Mouse (Mus musculus) lung, postnatal 0 days (tissue): ENCODE results near the gene Nisch.

ENCODE experiments used
- CTCF ChIP-seq: IDR thresholded peaks from 2 replicates; pipeline ENCODE4 v1.5.1; 2016; ENCODE audit warnings: antibody characterized with exemption, mild to moderate bottlenecking
- EP300 ChIP-seq: IDR thresholded peaks from 2 replicates; pipeline ENCODE4 v1.6.1; 2016; ENCODE audit warnings: antibody characterized with exemption, mild to moderate bottlenecking, control low read depth

DNA sequence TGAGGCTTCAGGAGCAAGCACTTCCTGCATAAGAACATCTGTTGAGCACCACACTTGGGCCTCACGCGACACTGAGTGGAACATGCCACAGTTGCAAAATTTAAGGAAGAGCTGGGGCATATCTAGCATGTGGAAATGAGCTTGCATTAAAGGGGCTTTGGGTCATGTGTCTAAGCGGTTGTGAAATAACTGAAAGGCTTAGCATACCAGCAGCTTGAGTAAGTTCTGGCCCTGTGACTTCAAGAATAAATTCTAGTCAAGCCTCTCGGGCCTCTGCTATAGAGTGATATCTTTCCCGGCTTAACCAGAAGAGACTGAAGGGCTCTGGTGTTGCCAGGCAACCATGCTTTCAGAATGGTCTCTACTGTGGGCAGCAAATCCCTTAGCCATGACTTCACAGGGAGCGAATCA, 28.0 kb downstream of the Nisch start:
- TF ChIP-seq EP300 (peak; percentile 87), CTCF (no peak)
